In genomic region chr1:74030285-74030684, GRCm38 (mm10) we compare ENCODE assay signal across 14 mouse cellular contexts.
DNase-seq lines count a peak whose midpoint lies in the region; ATAC-seq and TF ChIP-seq lines count a peak whose summit lies in the region.
"Had no signal": no experiment of that assay in that cellular context is flagged by ENCODE, and none has a peak within 500 bp of the region (broad histone marks: within the 10 kb centered on the region; RNA-seq: fewer than 3 reads in every experiment).

No protein-coding gene starts in this region.

- H3K27ac ChIP-seq in forebrain, embryonic 13.5 days, result peak overlapping the region; percentile 42; the same call in 1 of the 2 replicates
- H3K27ac ChIP-seq in forebrain, embryonic 16.5 days (ENCODE audit: low read length), result no peak overlapping the region
- H3K27ac ChIP-seq in hindbrain, postnatal 0 days, result peak overlapping the region; percentile 64; the same call in 1 of the 2 replicates
- H3K27ac ChIP-seq in hindbrain, embryonic 16.5 days (ENCODE audit: low read depth, low read length), result no peak overlapping the region
- no peak overlapping the region for H3K27ac ChIP-seq in midbrain, embryonic 11.5 days (ENCODE audit: low read depth, low read length)
- H3K27ac ChIP-seq in midbrain, embryonic 10.5 days (replicated peaks), result no peak overlapping the region
- peak overlapping the region; percentile 81; the same call in 1 of the 2 replicates for H3K27ac ChIP-seq in stomach, embryonic 16.5 days (ENCODE audit: low read length)
- H3K27ac ChIP-seq: liver, embryonic 14.5 days had no signal

- H3K9ac ChIP-seq in forebrain, embryonic 13.5 days, result no peak overlapping the region
- no peak overlapping the region for H3K9ac ChIP-seq in forebrain, embryonic 16.5 days (replicated peaks; ENCODE audit: low read depth, low read length)
- H3K9ac ChIP-seq in hindbrain, postnatal 0 days (replicated peaks; ENCODE audit: low read length), result no peak overlapping the region
- no peak overlapping the region for H3K9ac ChIP-seq in hindbrain, embryonic 16.5 days (ENCODE audit: low read depth, low read length)
- no peak overlapping the region for H3K9ac ChIP-seq in midbrain, embryonic 11.5 days (ENCODE audit: low read length)
- no peak overlapping the region for H3K9ac ChIP-seq in stomach, embryonic 16.5 days (ENCODE audit: low read length)
- H3K9ac ChIP-seq: liver, embryonic 14.5 days had no signal

- peaks cover 27% of the 10 kb centered on the region for H3K4me1 ChIP-seq in forebrain, embryonic 13.5 days
- H3K4me1 ChIP-seq in forebrain, embryonic 16.5 days (replicated peaks; ENCODE audit: control insufficient read depth, insufficient read depth, low read length), result peaks cover 22% of the 10 kb centered on the region
- H3K4me1 ChIP-seq in hindbrain, postnatal 0 days (ENCODE audit: insufficient read depth, low read length), result peaks cover 20% of the 10 kb centered on the region
- H3K4me1 ChIP-seq in hindbrain, embryonic 16.5 days (ENCODE audit: control insufficient read depth, insufficient read depth, low read depth, low read length), result peaks cover 25% of the 10 kb centered on the region
- H3K4me1 ChIP-seq in midbrain, embryonic 11.5 days (ENCODE audit: control insufficient read depth, insufficient read depth, low read length), result no peaks in the 10 kb centered on the region
- H3K4me1 ChIP-seq in midbrain, embryonic 10.5 days, result peaks cover 45% of the 10 kb centered on the region
- peaks cover 67% of the 10 kb centered on the region for H3K4me1 ChIP-seq in stomach, embryonic 16.5 days (ENCODE audit: control insufficient read depth, insufficient read depth, low read length)

- ATAC-seq in forebrain, embryonic 13.5 days, result no peak
- ATAC-seq in forebrain, embryonic 16.5 days, result no peak
- ATAC-seq in hindbrain, postnatal 0 days, result no peak
- ATAC-seq in hindbrain, embryonic 16.5 days, result no peak
- no peak for ATAC-seq in midbrain, embryonic 11.5 days (ENCODE audit: low FRiP score)
- no peak for ATAC-seq in stomach, embryonic 16.5 days (ENCODE audit: insufficient read depth, low FRiP score)
- ATAC-seq: activated CD4-positive, CD25-positive, alpha-beta regulatory T cell, adult 4 months had no signal

- no peak for DNase-seq in hindbrain, postnatal 0 days (ENCODE audit: low spot score)
- DNase-seq in midbrain, embryonic 11.5 days (ENCODE audit: low spot score, missing footprints), result peak; percentile 65
- no peak for DNase-seq in midbrain, embryonic 10.5 days (ENCODE audit: low spot score)
- no peak for DNase-seq in adrenal gland, postnatal 4 days (ENCODE audit: low spot score in 2 of 2)
- DNase-seq: cerebellum, postnatal 36 days; spleen, adult 18-20 months; thymus, postnatal 25 days had no signal

- no peaks in the 10 kb centered on the region for H3K9me3 ChIP-seq in forebrain, embryonic 13.5 days (replicated peaks)
- no peaks in the 10 kb centered on the region for H3K9me3 ChIP-seq in forebrain, embryonic 16.5 days (ENCODE audit: control insufficient read depth, low read length)
- no peaks in the 10 kb centered on the region for H3K9me3 ChIP-seq in hindbrain, postnatal 0 days (ENCODE audit: low read length)
- H3K9me3 ChIP-seq in hindbrain, embryonic 16.5 days (ENCODE audit: control insufficient read depth, low read length), result no peaks in the 10 kb centered on the region
- H3K9me3 ChIP-seq in midbrain, embryonic 11.5 days (ENCODE audit: control insufficient read depth, low read length), result no peaks in the 10 kb centered on the region
- H3K9me3 ChIP-seq in midbrain, embryonic 10.5 days (replicated peaks), result no peaks in the 10 kb centered on the region
- no peaks in the 10 kb centered on the region for H3K9me3 ChIP-seq in stomach, embryonic 16.5 days (replicated peaks; ENCODE audit: control insufficient read depth, low read length)
- H3K9me3 ChIP-seq: G1E had no signal

- no peak overlapping the region for H3K4me3 ChIP-seq in forebrain, embryonic 13.5 days
- H3K4me3 ChIP-seq in forebrain, embryonic 16.5 days (replicated peaks; ENCODE audit: low read length), result no peak overlapping the region
- H3K4me3 ChIP-seq in hindbrain, postnatal 0 days (ENCODE audit: low read length), result no peak overlapping the region
- no peak overlapping the region for H3K4me3 ChIP-seq in hindbrain, embryonic 16.5 days (ENCODE audit: low read length)
- H3K4me3 ChIP-seq in midbrain, embryonic 11.5 days (ENCODE audit: low read depth, low read length), result no peak overlapping the region
- no peak overlapping the region for H3K4me3 ChIP-seq in midbrain, embryonic 10.5 days
- no peak overlapping the region for H3K4me3 ChIP-seq in stomach, embryonic 16.5 days (replicated peaks; ENCODE audit: low read length)

- H3K4me2 ChIP-seq in forebrain, embryonic 13.5 days, result no peak overlapping the region
- H3K4me2 ChIP-seq in forebrain, embryonic 16.5 days (ENCODE audit: low read length), result no peak overlapping the region
- no peak overlapping the region for H3K4me2 ChIP-seq in hindbrain, postnatal 0 days (ENCODE audit: low read depth, low read length)
- no peak overlapping the region for H3K4me2 ChIP-seq in hindbrain, embryonic 16.5 days (ENCODE audit: low read length)
- H3K4me2 ChIP-seq in midbrain, embryonic 11.5 days, result no peak overlapping the region
- H3K4me2 ChIP-seq in stomach, embryonic 16.5 days (ENCODE audit: low read depth, low read length), result no peak overlapping the region

- WGBS in forebrain, embryonic 13.5 days, result 83% methylated on average over 1 of the region's 1 CpGs
- 76% methylated on average over 1 of the region's 1 CpGs for WGBS in forebrain, embryonic 16.5 days
- 64% methylated on average over 1 of the region's 1 CpGs for WGBS in hindbrain, postnatal 0 days
- 92% methylated on average over 1 of the region's 1 CpGs for WGBS in hindbrain, embryonic 16.5 days
- WGBS in midbrain, embryonic 11.5 days, result 91% methylated on average over 1 of the region's 1 CpGs
- 81% methylated on average over 1 of the region's 1 CpGs for WGBS in midbrain, embryonic 10.5 days
- 79% methylated on average over 1 of the region's 1 CpGs for WGBS in stomach, embryonic 16.5 days

- no peaks in the 10 kb centered on the region for H3K36me3 ChIP-seq in forebrain, embryonic 13.5 days (ENCODE audit: poor library complexity, severe bottlenecking)
- no peaks in the 10 kb centered on the region for H3K36me3 ChIP-seq in forebrain, embryonic 16.5 days (ENCODE audit: control insufficient read depth, insufficient read depth)
- H3K36me3 ChIP-seq in hindbrain, postnatal 0 days (ENCODE audit: insufficient read depth, low read length), result no peaks in the 10 kb centered on the region
- no peaks in the 10 kb centered on the region for H3K36me3 ChIP-seq in hindbrain, embryonic 16.5 days (ENCODE audit: control insufficient read depth, insufficient read depth, low read length)
- no peaks in the 10 kb centered on the region for H3K36me3 ChIP-seq in midbrain, embryonic 11.5 days (ENCODE audit: control insufficient read depth, insufficient read depth, low read length)
- H3K36me3 ChIP-seq in midbrain, embryonic 10.5 days, result no peaks in the 10 kb centered on the region
- no peaks in the 10 kb centered on the region for H3K36me3 ChIP-seq in stomach, embryonic 16.5 days (ENCODE audit: control insufficient read depth, insufficient read depth, low read length)
- H3K36me3 ChIP-seq: G1E had no signal

- TF ChIP-seq CTCF in hindbrain, postnatal 0 days (IDR thresholded peaks at IDR 0.05; ENCODE audit: low read depth), result no peak

- no peaks in the 10 kb centered on the region for H3K27me3 ChIP-seq in forebrain, embryonic 13.5 days
- H3K27me3 ChIP-seq in forebrain, embryonic 16.5 days (replicated peaks; ENCODE audit: control insufficient read depth, insufficient read depth, low read length), result no peaks in the 10 kb centered on the region
- no peaks in the 10 kb centered on the region for H3K27me3 ChIP-seq in hindbrain, postnatal 0 days (ENCODE audit: insufficient read depth, low read length)
- no peaks in the 10 kb centered on the region for H3K27me3 ChIP-seq in hindbrain, embryonic 16.5 days (replicated peaks; ENCODE audit: control insufficient read depth, insufficient read depth, low read length)
- H3K27me3 ChIP-seq in midbrain, embryonic 11.5 days (ENCODE audit: control insufficient read depth, insufficient read depth, low read length), result no peaks in the 10 kb centered on the region; the same call in 1 of the 2 replicates
- peaks cover 12% of the 10 kb centered on the region for H3K27me3 ChIP-seq in midbrain, embryonic 10.5 days (ENCODE audit: low read depth, poor library complexity, severe bottlenecking)
- no peaks in the 10 kb centered on the region for H3K27me3 ChIP-seq in stomach, embryonic 16.5 days (ENCODE audit: control insufficient read depth, insufficient read depth, low read length)

Comparison
In these comparisons a context has a peak if more than half of its experiments do, and no peak if none do; other contexts are left out.
1. H3K27ac ChIP-seq: peak in forebrain, embryonic 13.5 days (single experiment), hindbrain, postnatal 0 days (single experiment) and stomach, embryonic 16.5 days (single experiment); none in forebrain, embryonic 16.5 days (single experiment), hindbrain, embryonic 16.5 days (single experiment), midbrain, embryonic 11.5 days (single experiment) and midbrain, embryonic 10.5 days (single experiment).